Mouse (Mus musculus) stomach, postnatal 0 days (tissue): Measurements from ENCODE around the gene Vps53.

Source experiments
- CTCF ChIP-seq: IDR thresholded peaks from 2 replicates; pipeline ENCODE4 v1.5.1; 2016; ENCODE audit warnings: antibody characterized with exemption, low read depth, mild to moderate bottlenecking, moderate library complexity
- EP300 ChIP-seq: optimal IDR thresholded peaks from 2 replicates; pipeline ENCODE3; 2016; ENCODE audit warnings: antibody characterized with exemption

- no peak for TF ChIP-seq CTCF
- TF ChIP-seq EP300, result no peak
These were observed 159.6 kb downstream of the Vps53 start for GRCm38 (mm10) chr11:76019879-76020278.
